Comparison of ENCODE assay signal across 8 mouse cellular contexts in genomic region chr19:44312007-44312360, GRCm38 (mm10). TPM values are rescaled to one million over a fixed set of nuclear protein-coding genes. Genes with fewer than 3 reads are reported as not detected.
DNase-seq lines count a peak whose midpoint lies in the region; ATAC-seq and TF ChIP-seq lines count a peak whose summit lies in the region.

No protein-coding gene starts in this region.

- 0 out of 2 replicates have a peak, but pooled peaks have one; percentile 75 for TF ChIP-seq EP300 in ES-Bruce4 (IDR thresholded peaks at IDR 0.05; ENCODE audit: insufficient read depth, low read depth, low read length)

- no peak for TF ChIP-seq CTCF in ES-Bruce4 (IDR thresholded peaks at IDR 0.05; ENCODE audit: low read depth, low read length)

- TF ChIP-seq POLR2A in ES-Bruce4 (IDR thresholded peaks at IDR 0.05; ENCODE audit: insufficient read depth, low read length), result no peak

- DNase-seq in hindbrain, embryonic 10.5 days (ENCODE audit: low spot score), result no peak
- DNase-seq in adrenal gland, postnatal 10 days, result peak; percentile 62
- no peak for DNase-seq in B cell, adult 2 months

- 37% methylated on average over 4 of the region's 4 CpGs for WGBS in hindbrain, embryonic 10.5 days
- WGBS in hindbrain, embryonic 16.5 days, result 11% methylated on average over 4 of the region's 4 CpGs
- WGBS in limb, embryonic 12.5 days, result 69% methylated on average over 4 of the region's 4 CpGs
- WGBS in intestine, embryonic 15.5 days, result 42% methylated on average over 4 of the region's 4 CpGs

- H3K4me1 ChIP-seq in hindbrain, embryonic 10.5 days (replicated peaks), result peaks cover 50% of the 10 kb centered on the region
- peaks cover 8% of the 10 kb centered on the region for H3K4me1 ChIP-seq in hindbrain, embryonic 16.5 days (ENCODE audit: control insufficient read depth, insufficient read depth, low read depth, low read length)
- peaks cover 3% of the 10 kb centered on the region for H3K4me1 ChIP-seq in ES-Bruce4 (ENCODE audit: control insufficient read depth, insufficient read depth, low read length)
- H3K4me1 ChIP-seq in limb, embryonic 12.5 days (replicated peaks), result peaks cover 17% of the 10 kb centered on the region; the same call in 1 of the 2 replicates
- H3K4me1 ChIP-seq in intestine, embryonic 15.5 days (replicated peaks), result peaks cover 20% of the 10 kb centered on the region

- H3K9ac ChIP-seq in hindbrain, embryonic 16.5 days (ENCODE audit: low read depth, low read length), result no peak overlapping the region
- H3K9ac ChIP-seq in ES-Bruce4 (ENCODE audit: low read depth, poor library complexity, severe bottlenecking), result no peak overlapping the region
- no peak overlapping the region for H3K9ac ChIP-seq in limb, embryonic 12.5 days (replicated peaks)
- no peak overlapping the region for H3K9ac ChIP-seq in intestine, embryonic 15.5 days

- ATAC-seq in hindbrain, embryonic 16.5 days, result no peak; the same call in 1 of the 2 replicates
- ATAC-seq in limb, embryonic 12.5 days (ENCODE audit: insufficient number of reproducible peaks, insufficient read depth, low FRiP score, low TSS enrichment, low read depth), result no peak
- no peak for ATAC-seq in intestine, embryonic 15.5 days
- ATAC-seq in granulocyte monocyte progenitor cell, adult 5-6 weeks (replicated peaks; ENCODE audit: poor library complexity, severe bottlenecking), result no peak

- peaks cover 24% of the 10 kb centered on the region for H3K36me3 ChIP-seq in hindbrain, embryonic 10.5 days
- peaks cover 11% of the 10 kb centered on the region; the same call in 1 of the 2 replicates for H3K36me3 ChIP-seq in hindbrain, embryonic 16.5 days (ENCODE audit: control insufficient read depth, insufficient read depth, low read length)
- H3K36me3 ChIP-seq in ES-Bruce4 (ENCODE audit: control insufficient read depth, insufficient read depth, low read length, poor library complexity, severe bottlenecking), result peaks cover 13% of the 10 kb centered on the region
- peaks cover 24% of the 10 kb centered on the region for H3K36me3 ChIP-seq in limb, embryonic 12.5 days
- 0 out of 2 replicates have a peak, but pooled peaks cover 6% of the 10 kb centered on the region for H3K36me3 ChIP-seq in intestine, embryonic 15.5 days

- no peaks in the 10 kb centered on the region for H3K9me3 ChIP-seq in hindbrain, embryonic 10.5 days
- no peaks in the 10 kb centered on the region for H3K9me3 ChIP-seq in hindbrain, embryonic 16.5 days (ENCODE audit: control insufficient read depth, low read length)
- no peaks in the 10 kb centered on the region for H3K9me3 ChIP-seq in ES-Bruce4 (replicated peaks; ENCODE audit: control insufficient read depth, insufficient read depth, low read length, poor library complexity, severe bottlenecking)
- H3K9me3 ChIP-seq in limb, embryonic 12.5 days, result no peaks in the 10 kb centered on the region
- H3K9me3 ChIP-seq in intestine, embryonic 15.5 days, result no peaks in the 10 kb centered on the region

- H3K4me2 ChIP-seq in hindbrain, embryonic 16.5 days (ENCODE audit: low read length), result no peak overlapping the region
- no peak overlapping the region for H3K4me2 ChIP-seq in limb, embryonic 12.5 days
- no peak overlapping the region for H3K4me2 ChIP-seq in intestine, embryonic 15.5 days (replicated peaks)

- H3K4me3 ChIP-seq in hindbrain, embryonic 10.5 days, result no peak overlapping the region
- H3K4me3 ChIP-seq in hindbrain, embryonic 16.5 days (ENCODE audit: low read length), result no peak overlapping the region
- H3K4me3 ChIP-seq in ES-Bruce4 (ENCODE audit: low read depth, low read length), result no peak overlapping the region
- no peak overlapping the region for H3K4me3 ChIP-seq in limb, embryonic 12.5 days (replicated peaks)
- no peak overlapping the region for H3K4me3 ChIP-seq in intestine, embryonic 15.5 days (replicated peaks)

- peak overlapping the region; percentile 45; the same call in 1 of the 2 replicates for H3K27ac ChIP-seq in hindbrain, embryonic 10.5 days
- H3K27ac ChIP-seq in hindbrain, embryonic 16.5 days (ENCODE audit: low read depth, low read length), result no peak overlapping the region
- peak overlapping the region; percentile 80 for H3K27ac ChIP-seq in ES-Bruce4 (ENCODE audit: insufficient read depth, low read length)
- H3K27ac ChIP-seq in limb, embryonic 12.5 days, result 0 out of 2 replicates have a peak overlapping the region, but pooled peaks have one; percentile 8
- H3K27ac ChIP-seq in intestine, embryonic 15.5 days, result no peak overlapping the region

- H3K27me3 ChIP-seq in hindbrain, embryonic 10.5 days (ENCODE audit: insufficient read depth, poor library complexity, severe bottlenecking), result no peaks in the 10 kb centered on the region
- no peaks in the 10 kb centered on the region for H3K27me3 ChIP-seq in hindbrain, embryonic 16.5 days (replicated peaks; ENCODE audit: control insufficient read depth, insufficient read depth, low read length)
- H3K27me3 ChIP-seq in ES-Bruce4 (ENCODE audit: control insufficient read depth, insufficient read depth, low read length, poor library complexity, severe bottlenecking), result no peaks in the 10 kb centered on the region
- H3K27me3 ChIP-seq in limb, embryonic 12.5 days, result no peaks in the 10 kb centered on the region
- no peaks in the 10 kb centered on the region for H3K27me3 ChIP-seq in intestine, embryonic 15.5 days (replicated peaks)

RNA-seq across cellular contexts. Expression of gene Scd2, which starts 18.5 kb away (rescaled TPM):
- 333 and 352 TPM in 2 replicates for polyA plus RNA-seq in hindbrain, embryonic 10.5 days (2016; fragmentation: Nextera tagmentation; extraction: Ambion mirVana)
- 290 and 322 TPM in 2 replicates for polyA plus RNA-seq in hindbrain, embryonic 16.5 days (2015; fragmentation: Nextera tagmentation; extraction: Ambion mirVana)
- polyA plus RNA-seq in ES-Bruce4 (2011; ENCODE audit: insufficient read depth, insufficient read length, low read depth, missing spikeins), result 329 and 359 TPM in 2 replicates
- total RNA-seq in adrenal gland, postnatal 10 days (2021), result 100 to 1,000 TPM; 226 to 239 TPM
- polyA plus RNA-seq in limb, embryonic 12.5 days (2016; fragmentation: Nextera tagmentation; extraction: Ambion mirVana), result 304 and 317 TPM in 2 replicates
- 417 and 432 TPM in 2 replicates for polyA plus RNA-seq in intestine, embryonic 15.5 days (2015; fragmentation: Nextera tagmentation; extraction: Ambion mirVana)
- total RNA-seq in granulocyte monocyte progenitor cell, adult 5-6 weeks (2014; fragmentation: Nextera tagmentation), result 91.6 and 93.4 TPM in 2 replicates
- total RNA-seq in granulocyte monocyte progenitor cell, adult 5-6 weeks (2017), result 108 and 109 TPM in 2 replicates

RNA-seq across cellular contexts. Expression of gene Scd4, which starts 20.9 kb away (rescaled TPM):
- polyA plus RNA-seq in hindbrain, embryonic 10.5 days (2016; fragmentation: Nextera tagmentation; extraction: Ambion mirVana), result 0.09 TPM in 1 of 2 replicates, not detected in the other
- polyA plus RNA-seq in hindbrain, embryonic 16.5 days (2015; fragmentation: Nextera tagmentation; extraction: Ambion mirVana), result 0.16 and 0.21 TPM in 2 replicates
- polyA plus RNA-seq in ES-Bruce4 (2011; ENCODE audit: insufficient read depth, insufficient read length, low read depth, missing spikeins), result 0.19 TPM in 1 of 2 replicates, not detected in the other
- total RNA-seq in adrenal gland, postnatal 10 days (2021), result 1 to 10 TPM; 1.6 to 1.7 TPM
- polyA plus RNA-seq in limb, embryonic 12.5 days (2016; fragmentation: Nextera tagmentation; extraction: Ambion mirVana), result 0.06 TPM in 1 of 2 replicates, not detected in the other
- polyA plus RNA-seq in intestine, embryonic 15.5 days (2015; fragmentation: Nextera tagmentation; extraction: Ambion mirVana), result 0.10 and 0.19 TPM in 2 replicates
- not detected in 2 replicates for total RNA-seq in granulocyte monocyte progenitor cell, adult 5-6 weeks (2014; fragmentation: Nextera tagmentation)
- 0.22 TPM in 1 of 2 replicates, not detected in the other for total RNA-seq in granulocyte monocyte progenitor cell, adult 5-6 weeks (2017)

Comparison
In these comparisons a context has a peak if more than half of its experiments do, and no peak if none do; other contexts are left out.
1. H3K27ac ChIP-seq: peak in hindbrain, embryonic 10.5 days (single experiment), ES-Bruce4 (single experiment) and limb, embryonic 12.5 days (single experiment); none in hindbrain, embryonic 16.5 days (single experiment) and intestine, embryonic 15.5 days (single experiment).